Mouse (Mus musculus): Measurements from ENCODE around the gene Adam17. TPM values are rescaled to one million over a fixed set of nuclear protein-coding genes. Genes with fewer than 3 reads are reported as not detected.

Adam17 gene
- total RNA-seq, 1 experiment from 2014 or later = 48.7 TPM

GRCm38 (mm10) chr12:21286243-21286622 lies 87.2 kb downstream of the Adam17 start, which contains the start of gene Itgb1bp1:
Gene Itgb1bp1 (minus strand): TSS chr12:21286284.
- peak; percentile 82 to 89 for ATAC-seq (replicated peaks in 1 of 2; ENCODE audit: insufficient read depth in 1 of 2, low FRiP score in 2 of 2, low TSS enrichment in 1 of 2, low read depth in 1 of 2, poor library complexity in 2 of 2, severe bottlenecking in 2 of 2)

GRCm38 (mm10) chr12:21285508-21286242 lies 87.8 kb downstream of the Adam17 start:
- peak; percentile 43 to 68 for ATAC-seq (replicated peaks in 1 of 2; ENCODE audit: insufficient read depth in 1 of 2, low FRiP score in 2 of 2, low TSS enrichment in 1 of 2, low read depth in 1 of 2, poor library complexity in 2 of 2, severe bottlenecking in 2 of 2)

GRCm38 (mm10) chr12:21284761-21285441 lies 88.5 kb downstream of the Adam17 start, which contains the start of gene Cpsf3:
Gene Cpsf3 (plus strand): TSS chr12:21285391.
- no peak for ATAC-seq (replicated peaks in 1 of 2; ENCODE audit: insufficient read depth in 1 of 2, low FRiP score in 2 of 2, low TSS enrichment in 1 of 2, low read depth in 1 of 2, poor library complexity in 2 of 2, severe bottlenecking in 2 of 2)

- no peak for ATAC-seq (replicated peaks in 1 of 2; ENCODE audit: insufficient read depth in 1 of 2, low FRiP score in 2 of 2, low TSS enrichment in 1 of 2, low read depth in 1 of 2, poor library complexity in 2 of 2, severe bottlenecking in 2 of 2)
Measured at GRCm38 (mm10) chr12:21277352-21277864, 96.0 kb downstream of the Adam17 start.

GRCm38 (mm10) chr12:21274446-21274845 lies 99.0 kb downstream of the Adam17 start:
- ATAC-seq (replicated peaks in 1 of 2; ENCODE audit: insufficient read depth in 1 of 2, low FRiP score in 2 of 2, low TSS enrichment in 1 of 2, low read depth in 1 of 2, poor library complexity in 2 of 2, severe bottlenecking in 2 of 2) = no peak

Other genes starting within 250 kb of the Adam17 start
- 86.1 and 117 TPM in 2 replicates for gene Cpsf3, start 88.2 kb downstream of the Adam17 start, total RNA-seq (2017)
- 12.8 and 27.9 TPM in 2 replicates for gene Itgb1bp1, start 87.3 kb downstream of the Adam17 start, total RNA-seq (2017)
- 30.3 and 33.5 TPM in 2 replicates for gene Iah1, start 57.2 kb downstream of the Adam17 start, total RNA-seq (2017)
- 201 and 212 TPM in 2 replicates for gene Ywhaq, start 44.0 kb upstream of the Adam17 start, total RNA-seq (2017)

All from hematopoietic stem cell, adult 5-6 weeks (primary cell).